Mouse (Mus musculus) neural tube, embryonic 10.5 days (tissue): Measurements from ENCODE around the gene Slc30a1.

Source experiments
- DNase-seq: peaks from one replicate; pipeline ENCODE4 v3.0.0-alpha.2; 2017; ENCODE audit warnings: low spot score; ENCODE audit errors: extremely low spot score

Slc30a1 gene

GRCm38 (mm10) chr1:191932986-191933632 is 26.5 kb downstream of the Slc30a1 start:
- DNase-seq = no peak

GRCm38 (mm10) chr1:191943638-191944037 is 37.1 kb downstream of the Slc30a1 start:
- no peak for DNase-seq

DNA sequence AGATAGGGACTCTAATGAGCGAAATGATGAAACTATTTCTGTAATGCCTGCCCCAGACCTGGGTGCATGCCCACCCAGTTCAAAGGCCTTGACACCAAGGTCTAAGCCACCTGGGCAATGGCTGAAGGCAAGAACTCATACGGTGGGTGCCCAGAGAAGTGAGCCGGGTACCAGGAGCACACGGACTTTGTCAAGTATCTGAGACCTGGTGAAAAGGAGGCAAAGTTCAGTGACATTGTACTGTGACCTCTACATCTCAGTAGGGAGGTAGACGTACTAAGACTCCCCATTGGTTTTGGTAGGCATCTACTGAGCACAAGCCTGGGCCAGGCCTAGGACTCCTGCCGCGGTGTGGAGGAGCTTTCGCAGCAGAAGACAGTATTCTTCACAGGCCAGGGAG is 38.8 kb downstream of the Slc30a1 start:
- no peak for DNase-seq

GRCm38 (mm10) chr1:191945756-191946155 is 39.2 kb downstream of the Slc30a1 start:
- no peak for DNase-seq

DNA sequence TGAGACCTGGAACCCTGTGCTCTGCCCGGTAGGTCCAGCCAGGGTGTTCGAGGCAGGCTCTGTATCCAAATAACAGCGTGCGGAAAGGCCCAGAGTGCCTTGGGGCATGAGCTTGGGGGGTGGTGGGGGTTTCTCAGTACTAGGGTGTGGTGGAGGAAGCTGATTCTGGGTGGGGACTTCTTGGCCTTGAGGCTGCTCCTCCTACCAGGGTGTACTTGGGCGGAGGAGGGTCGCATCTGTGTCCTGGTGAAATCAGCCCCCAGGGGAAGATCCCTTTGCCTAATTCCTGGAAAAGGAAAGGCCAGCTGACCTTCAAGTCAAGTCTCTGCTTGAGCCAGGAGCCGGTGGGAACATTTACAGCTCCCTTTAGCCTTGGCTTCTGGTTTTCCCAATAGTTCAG is 39.7 kb downstream of the Slc30a1 start:
- DNase-seq = no peak

DNA sequence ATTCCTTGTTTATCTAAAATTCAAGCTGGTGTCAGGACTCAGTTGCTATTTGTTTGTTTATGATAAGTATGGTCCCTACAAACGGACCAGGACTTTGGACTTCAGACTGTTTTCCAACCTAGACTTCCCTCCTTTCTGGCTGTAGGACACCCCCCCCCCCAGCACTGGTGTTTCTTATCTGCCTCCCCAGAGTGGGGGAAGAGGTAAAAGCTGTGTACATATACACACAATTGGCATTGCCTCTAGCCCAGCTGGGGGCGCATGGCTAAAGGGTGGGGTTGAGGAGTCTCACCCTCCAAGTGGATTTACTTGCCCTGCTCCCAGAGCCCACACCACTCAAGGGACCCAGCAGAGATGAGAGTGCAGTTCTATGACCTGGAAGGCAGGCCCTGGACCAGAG is 40.3 kb downstream of the Slc30a1 start:
- no peak for DNase-seq

DNA sequence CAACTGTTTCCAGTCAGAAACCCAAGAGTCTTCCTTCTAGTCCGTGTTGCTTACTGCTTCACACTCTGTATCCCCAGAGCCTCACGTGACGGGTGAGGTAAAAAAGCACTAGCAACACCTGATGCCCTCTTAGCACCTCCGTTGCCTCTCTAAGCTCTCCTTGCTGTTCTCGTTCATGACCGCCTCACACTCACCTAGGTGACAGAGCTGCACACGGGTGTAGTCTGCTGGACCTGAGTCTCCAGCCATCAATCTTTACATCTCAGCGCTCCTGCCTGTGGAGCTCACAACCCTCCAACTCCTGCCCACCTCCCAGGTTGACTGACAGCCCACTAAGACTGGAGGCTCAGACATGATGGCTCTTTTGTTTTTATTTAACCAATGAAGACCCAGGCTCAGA is 41.2 kb downstream of the Slc30a1 start:
- no peak for DNase-seq

DNA sequence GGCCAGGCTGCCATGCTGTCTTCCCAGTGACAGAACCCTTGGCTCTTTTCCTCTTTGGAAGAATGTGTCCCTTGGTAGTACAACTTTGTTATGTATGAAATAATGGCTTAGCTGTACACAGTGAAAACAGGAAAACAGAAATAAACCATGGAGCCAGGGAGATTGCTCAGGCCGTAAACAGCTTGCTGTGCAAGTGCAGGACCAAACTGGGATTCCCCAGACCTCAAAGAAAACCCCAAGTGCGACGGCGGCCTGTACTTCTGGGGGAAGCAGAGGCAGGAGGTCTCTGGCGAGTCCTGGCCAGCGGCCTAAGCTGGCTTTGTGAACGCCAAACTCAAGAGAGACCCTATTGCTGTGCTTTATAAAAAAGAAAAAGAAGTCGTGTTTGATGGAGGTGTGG is 42.0 kb downstream of the Slc30a1 start:
- no peak for DNase-seq

- no peak for DNase-seq
These were observed 44.0 kb downstream of the Slc30a1 start for GRCm38 (mm10) chr1:191950611-191951010.

GRCm38 (mm10) chr1:191952733-191953335 is 46.3 kb downstream of the Slc30a1 start:
- DNase-seq = no peak

- no peak for DNase-seq
These were observed 48.5 kb downstream of the Slc30a1 start for GRCm38 (mm10) chr1:191955101-191955500.

DNA sequence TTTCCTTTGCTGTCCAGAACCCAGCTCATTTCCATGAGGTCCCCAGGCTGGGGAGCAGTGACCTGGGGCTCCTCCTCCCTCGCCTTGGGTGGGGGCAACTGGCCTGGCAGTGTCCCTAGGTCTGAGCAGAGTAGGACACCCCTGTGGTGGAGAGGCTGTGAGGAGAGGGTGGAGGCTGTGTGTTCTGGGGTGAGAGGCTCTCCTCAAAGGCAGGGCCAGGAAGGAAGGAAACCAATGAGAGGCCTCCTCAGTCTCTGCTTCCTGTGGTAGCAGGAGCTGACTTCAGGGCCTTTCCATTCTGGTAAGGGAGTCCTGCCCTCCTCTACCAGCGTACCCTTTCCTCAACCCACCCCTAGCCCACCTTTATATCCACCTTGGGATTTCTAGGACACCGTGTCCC is 49.7 kb downstream of the Slc30a1 start:
- DNase-seq = no peak

GRCm38 (mm10) chr1:191956871-191957270 is 50.3 kb downstream of the Slc30a1 start:
- no peak for DNase-seq

- no peak for DNase-seq
These were observed 50.8 kb downstream of the Slc30a1 start for GRCm38 (mm10) chr1:191957321-191957720.

- no peak for DNase-seq
These were observed 54.4 kb downstream of the Slc30a1 start for GRCm38 (mm10) chr1:191960946-191961345.
